Mouse (Mus musculus) liver, embryonic 14.5 days (tissue): ENCODE measurements around the gene 6330409D20Rik. TPM values are rescaled to one million over a fixed set of nuclear protein-coding genes. Genes with fewer than 3 reads are reported as not detected.

ENCODE experiments used
- ATAC-seq: fragments of 200-750 bp; cut with Nextera tagmentation; 2 replicates; pipeline ENCODE4 v1.8.0; 2017; ENCODE audit warnings: moderate number of reproducible peaks, mild to moderate bottlenecking, moderate library complexity; ENCODE audit not compliant: insufficient read depth
- DNase-seq, 3 experiments: peaks; one replicate each; pipeline ENCODE4 v3.0.0-alpha.2; 2012 to 2013; ENCODE audit warnings: low read depth in 3 of 3, low spot score in 3 of 3
- H3K27ac ChIP-seq: fragments of 300-500 bp; sonication (generic); 2 replicates; pipeline ENCODE4 v1.5.1; 2014; ENCODE audit warnings: moderate library complexity, mild to moderate bottlenecking, control low read depth, inconsistent platforms
- H3K27me3 ChIP-seq: fragments of 300-500 bp; sonication (generic); 2 replicates; pipeline ENCODE4 v1.6.1; 2014; ENCODE audit warnings: mild to moderate bottlenecking, low read length, moderate library complexity; ENCODE audit not compliant: control insufficient read depth, insufficient read depth
- H3K36me3 ChIP-seq: fragments of 300-500 bp; sonication (generic); replicated peaks from 2 replicates; pipeline ENCODE4 v1.6.1; 2014; ENCODE audit warnings: low read depth; ENCODE audit not compliant: control insufficient read depth, insufficient read depth
- H3K4me1 ChIP-seq, 2 experiments: fragments of 200-500 bp in 1 of 2; fragments of 300-500 bp in 1 of 2; sonication (generic) in 1 of 2; replicated peaks; 2 replicates each; pipeline ENCODE4 v1.6.1; 2012 to 2014; ENCODE audit warnings: antibody characterized with exemption in 1 of 2, inconsistent platforms in 1 of 2, low read length in 1 of 2; ENCODE audit not compliant: control insufficient read depth in 2 of 2, insufficient read depth in 2 of 2
- H3K4me2 ChIP-seq: fragments of 300-500 bp; sonication (generic); 2 replicates; pipeline ENCODE4 v1.6.1; 2014; ENCODE audit warnings: low read depth, mild to moderate bottlenecking, control low read depth, moderate library complexity
- H3K4me3 ChIP-seq, 2 experiments: fragments of 200-500 bp in 1 of 2; fragments of 300-500 bp in 1 of 2; sonication (generic) in 1 of 2; 2 replicates each; pipeline ENCODE4 v1.5.1; 2012 to 2014; ENCODE audit warnings: low read depth in 2 of 2, low read length in 2 of 2, mild to moderate bottlenecking in 2 of 2, control low read depth in 1 of 2, inconsistent platforms in 1 of 2, moderate library complexity in 1 of 2; ENCODE audit not compliant: insufficient read depth in 1 of 2
- H3K9ac ChIP-seq: fragments of 300-500 bp; sonication (generic); replicated peaks from 2 replicates; pipeline ENCODE4 v1.6.1; 2014; ENCODE audit warnings: mild to moderate bottlenecking, control low read depth, moderate library complexity
- H3K9me3 ChIP-seq: fragments of 300-500 bp; sonication (generic); 2 replicates; pipeline ENCODE4 v1.6.1; 2016; ENCODE audit warnings: low read length, mixed read lengths; ENCODE audit not compliant: control insufficient read depth
- CTCF ChIP-seq: IDR thresholded peaks from 2 replicates; pipeline ENCODE4 v1.5.1; 2016; ENCODE audit warnings: antibody characterized with exemption, low read depth, control low read depth
- EP300 ChIP-seq: IDR thresholded peaks from 2 replicates; pipeline ENCODE4 v1.6.1; 2016; ENCODE audit warnings: antibody characterized with exemption, low read depth
- WGBS: fragments of 180-500 bp; shearing (Covaris S2); extraction: QIAGEN DNeasy Blood & Tissue Kit; methylation state at CpG from one replicate; pipeline ENCODE4 v1.1.7; 2014; ENCODE audit not compliant: insufficient replicate concordance; 5-methylcytosine and 5-hydroxymethylcytosine counted together
- polyA plus RNA-seq, 2 experiments: library from polyadenylated mRNA; depleted of rRNA in 1 of 2; stranded (reverse) in 1 of 2; unstranded in 1 of 2; fragments of >200 nt; fragmentation: Nextera tagmentation in 1 of 2; extraction: Ambion mirVana in 1 of 2; gene quantifications; 2 replicates each; pipeline versions ENCODE4 v1.2.1 to v1.2.3; 2012 to 2014

The 6330409D20Rik gene
- polyA plus RNA-seq, 2 experiments, result 0.07 TPM; not detected in 1

DNA sequence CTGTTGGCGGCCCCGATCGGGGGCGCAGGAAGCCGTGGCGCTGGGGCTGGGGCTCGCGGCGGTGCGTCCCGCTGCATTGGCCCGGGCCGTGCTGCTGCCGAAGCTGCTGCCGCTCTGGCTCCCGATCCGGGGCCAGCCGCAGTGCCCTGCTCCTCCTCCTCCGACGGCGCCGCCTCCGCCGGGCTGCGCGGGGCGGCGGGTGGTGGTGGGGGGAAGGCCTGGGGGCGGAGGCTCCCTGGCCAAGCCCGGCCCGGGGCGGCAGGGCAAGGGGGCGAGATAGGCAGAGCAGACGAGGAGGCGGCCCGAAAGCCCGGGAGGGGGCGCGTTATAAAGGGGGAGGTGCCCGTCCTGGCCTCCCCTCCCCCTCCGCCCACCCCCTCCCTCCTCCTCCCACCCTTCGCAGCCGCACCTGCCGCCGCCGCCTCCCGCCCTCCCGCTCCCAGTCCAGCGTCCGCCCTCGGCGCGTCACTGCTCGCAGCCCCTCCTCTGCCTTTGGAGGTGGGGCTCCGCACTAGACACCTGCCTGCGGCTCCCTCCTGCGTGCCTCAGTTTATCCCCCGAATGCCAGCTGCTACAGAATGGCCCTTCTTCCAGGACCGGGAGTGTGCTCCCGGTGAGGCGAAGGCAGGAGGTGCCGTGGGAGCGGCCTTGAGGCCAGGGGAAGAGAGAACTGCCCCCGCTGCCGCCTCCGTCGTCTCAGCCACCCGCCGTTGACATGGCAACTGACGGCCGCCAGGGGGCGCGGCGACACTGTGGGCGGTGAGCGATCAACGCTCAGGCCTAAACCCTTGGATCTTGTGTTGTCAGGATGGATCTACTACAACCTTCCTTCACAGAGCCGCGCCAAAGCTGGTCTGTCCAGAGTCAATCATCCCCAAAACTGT lies 27.6 kb downstream of the 6330409D20Rik start, which contains the start of gene Cdk9:
Gene Cdk9 (minus strand): TSS at position 143 of the 884 bp plus-strand sequence.
- ATAC-seq (peak; percentile 81), DNase-seq (peak; percentile 73 to 80 (median 73))
- Histone ChIP-seq H3K27me3 (no peaks in the 10 kb centered on the region), H3K27ac (peak within 1 kb of the TSS; percentile 57), H3K4me1 (peaks cover 12 to 23% of the 10 kb centered on the region in 2 experiments), H3K9me3 (no peaks in the 10 kb centered on the region), H3K4me3 (peak within 1 kb of the TSS; percentile 83 to 85), H3K4me2 (peak within 1 kb of the TSS; percentile 93), H3K36me3 (peaks cover 26% of the 10 kb centered on the region), H3K9ac (peak within 1 kb of the TSS; percentile 83)
- under 1% methylated on average over 47 of the region's 79 CpGs for WGBS
- TF ChIP-seq CTCF, result peak; percentile 100
- TF ChIP-seq EP300, result no peak

GRCm38 (mm10) chr2:32712586-32712933 lies 28.3 kb downstream of the 6330409D20Rik start:
- peaks cover 12 to 23% of the 10 kb centered on the region in 2 experiments for H3K4me1 ChIP-seq
- H3K27ac ChIP-seq, result peak overlapping the region; percentile 57
- H3K36me3 ChIP-seq, result peaks cover 32% of the 10 kb centered on the region
- no peaks in the 10 kb centered on the region for H3K9me3 ChIP-seq
- TF ChIP-seq EP300 (no peak), CTCF (no peak)
- 2% methylated on average over 27 of the region's 44 CpGs for WGBS
- H3K27me3 ChIP-seq, result no peaks in the 10 kb centered on the region
- peak overlapping the region; percentile 93 for H3K4me2 ChIP-seq
- H3K4me3 ChIP-seq, result peak overlapping the region; percentile 83 to 85
- peak; percentile 81 to 85 (median 83) for DNase-seq
- peak; percentile 89 for ATAC-seq
- peak overlapping the region; percentile 83 for H3K9ac ChIP-seq

- peaks cover 35% of the 10 kb centered on the region for H3K36me3 ChIP-seq
- H3K9ac ChIP-seq, result peak overlapping the region; percentile 83
- ATAC-seq (peak; percentile 70), DNase-seq (peak; percentile 58 to 62 (median 60))
- WGBS, result 0% methylated on average over 41 of the region's 41 CpGs
- no peaks in the 10 kb centered on the region for H3K9me3 ChIP-seq
- H3K27ac ChIP-seq, result peak overlapping the region; percentile 57
- H3K4me2 ChIP-seq, result peak overlapping the region; percentile 93
- TF ChIP-seq CTCF, result peak; percentile 45
- no peak for TF ChIP-seq EP300
- peak overlapping the region; percentile 83 for H3K4me3 ChIP-seq
- peaks cover 12 to 23% of the 10 kb centered on the region in 2 experiments for H3K4me1 ChIP-seq
- no peaks in the 10 kb centered on the region for H3K27me3 ChIP-seq
These were observed 28.7 kb downstream of the 6330409D20Rik start for GRCm38 (mm10) chr2:32712108-32712551.

DNA sequence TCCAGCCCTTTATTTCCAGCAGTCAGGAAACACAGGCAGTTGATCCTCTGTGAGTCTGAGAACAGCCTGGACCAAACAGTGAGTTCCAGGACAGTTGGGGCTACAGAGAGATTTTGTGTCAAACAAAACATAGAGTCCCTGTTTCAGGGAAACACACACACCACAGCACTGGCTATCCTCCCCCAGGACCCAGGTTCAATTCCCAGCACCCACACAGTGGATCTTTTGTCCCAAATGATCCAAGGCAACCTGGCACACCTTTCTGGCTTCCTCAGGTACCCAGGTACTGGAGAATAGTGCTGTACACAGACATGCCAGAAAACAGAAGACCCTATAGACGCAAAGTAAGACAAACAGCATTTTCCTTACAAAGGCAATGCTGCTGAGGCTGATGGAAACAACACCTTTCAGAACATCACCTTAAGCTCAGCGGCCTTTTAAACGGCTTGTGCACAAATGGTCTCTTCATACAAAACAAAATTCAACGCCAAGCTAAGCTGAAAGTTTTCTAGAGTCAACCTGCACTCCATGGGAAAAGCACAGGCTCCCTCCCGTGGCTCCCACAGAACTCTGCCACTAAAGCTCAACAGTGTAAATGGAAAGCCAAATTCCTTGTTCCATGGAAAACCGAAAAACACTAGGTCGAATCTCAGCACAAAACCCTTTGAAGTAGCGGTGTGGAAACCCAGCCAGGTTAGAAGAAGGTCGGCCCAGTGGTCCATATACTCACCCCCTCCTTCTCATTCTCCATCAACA lies 29.3 kb downstream of the 6330409D20Rik start:
- ATAC-seq, result no peak
- peak overlapping the region; percentile 83 for H3K4me3 ChIP-seq
- no peaks in the 10 kb centered on the region for H3K9me3 ChIP-seq
- no peaks in the 10 kb centered on the region for H3K27me3 ChIP-seq
- peaks cover 12 to 23% of the 10 kb centered on the region in 2 experiments for H3K4me1 ChIP-seq
- H3K36me3 ChIP-seq, result peaks cover 42% of the 10 kb centered on the region
- H3K9ac ChIP-seq, result peak overlapping the region; percentile 83
- H3K27ac ChIP-seq, result peak overlapping the region; percentile 57
- WGBS, result 21% methylated on average over 9 of the region's 9 CpGs
- DNase-seq, result no peak
- TF ChIP-seq EP300, result no peak
- no peak for TF ChIP-seq CTCF
- H3K4me2 ChIP-seq, result peak overlapping the region; percentile 93
